Mouse (Mus musculus): ENCODE measurements around the gene Nrl.

- no peak for TF ChIP-seq EP300 (IDR thresholded peaks at IDR 0.05; ENCODE audit: low read depth)
- TF ChIP-seq CTCF (IDR thresholded peaks at IDR 0.05; ENCODE audit: low read depth), result peak; percentile 99
These were observed 27.3 kb downstream of the Nrl start for GRCm38 (mm10) chr14:55497449-55497821.

Data from liver, postnatal 0 days (tissue).